Mouse (Mus musculus) bone marrow macrophage, adult 2 months (primary cell): Measurements from ENCODE around the gene Dennd2c. TPM values are rescaled to one million over a fixed set of nuclear protein-coding genes. Genes with fewer than 3 reads are reported as not detected.

Experiments
- H3K27ac ChIP-seq: 2 replicates; pipeline ENCODE4 v1.5.1; 2012; ENCODE audit warnings: low read depth, low read length; ENCODE audit not compliant: insufficient read depth
- H3K4me1 ChIP-seq: 2 replicates; pipeline ENCODE4 v1.6.1; 2012; ENCODE audit warnings: low read length; ENCODE audit not compliant: control insufficient read depth, insufficient read depth
- H3K4me3 ChIP-seq: 2 replicates; pipeline ENCODE4 v1.5.1; 2012; ENCODE audit warnings: mild to moderate bottlenecking, low read length, moderate library complexity; ENCODE audit not compliant: insufficient read depth
- CTCF ChIP-seq: IDR thresholded peaks from 2 replicates; pipeline ENCODE4 v1.5.1; 2012; ENCODE audit warnings: low read depth, mild to moderate bottlenecking, low read length, moderate library complexity
- POLR2A ChIP-seq: IDR thresholded peaks from 2 replicates; pipeline ENCODE4 v1.6.1; 2012; ENCODE audit warnings: mild to moderate bottlenecking, low read depth, low read length, borderline replicate concordance
- polyA plus RNA-seq: library from polyadenylated mRNA; stranded (reverse); fragments of >200 nt; gene quantifications from 2 replicates; pipeline ENCODE4 v1.2.4, GENCODE M21; 2012; ENCODE audit not compliant: missing spikeins, insufficient read depth, insufficient read length

Gene Dennd2c
- polyA plus RNA-seq, 1 experiment, result 6.0 TPM

DNA sequence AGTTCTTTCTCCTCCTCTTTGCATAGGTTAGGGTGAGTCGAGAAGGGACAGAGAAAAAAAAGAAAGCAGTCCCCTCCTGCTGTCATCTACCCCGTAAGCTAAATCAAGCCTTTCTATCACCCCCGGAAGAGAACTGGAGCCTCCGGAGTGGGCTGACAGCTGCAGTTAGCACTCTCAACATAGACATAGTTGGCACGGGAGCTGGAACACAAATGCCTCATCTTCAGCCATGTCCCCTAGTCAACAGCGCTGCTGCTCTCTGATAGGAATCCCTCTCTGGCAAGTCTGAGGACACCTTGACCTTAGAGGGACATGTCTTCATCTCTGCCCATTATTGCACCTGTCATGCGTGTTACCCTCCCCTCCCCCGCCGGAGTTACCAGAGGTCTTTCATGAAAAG is 23.1 kb upstream of the Dennd2c start:
- no peak overlapping the region for H3K4me3 ChIP-seq
- no peaks in the 10 kb centered on the region for H3K4me1 ChIP-seq
- no peak for TF ChIP-seq POLR2A
- TF ChIP-seq CTCF, result no peak
- no peak overlapping the region for H3K27ac ChIP-seq

DNA sequence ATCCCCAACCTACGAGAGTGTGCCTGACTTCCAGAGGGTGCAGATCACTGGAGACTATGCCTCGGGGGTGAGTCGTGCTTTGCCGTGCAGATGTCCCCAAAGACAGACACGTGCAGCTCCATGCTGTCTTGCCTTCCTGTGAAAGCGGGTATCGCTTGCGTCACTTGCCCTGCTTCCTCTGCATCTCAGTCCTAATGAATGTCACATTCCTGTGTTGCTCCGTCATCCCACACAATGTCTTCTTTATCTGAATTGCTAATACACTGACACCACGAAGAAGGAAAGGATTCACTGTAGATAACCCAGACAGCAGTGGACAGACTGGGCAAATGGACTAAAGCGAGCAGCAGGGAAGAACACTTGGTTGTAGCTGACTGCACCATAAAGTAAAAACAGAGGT is 21.4 kb upstream of the Dennd2c start:
- Histone ChIP-seq H3K4me3 (no peak overlapping the region), H3K4me1 (no peaks in the 10 kb centered on the region), H3K27ac (no peak overlapping the region)
- TF ChIP-seq POLR2A (no peak), CTCF (no peak)

DNA sequence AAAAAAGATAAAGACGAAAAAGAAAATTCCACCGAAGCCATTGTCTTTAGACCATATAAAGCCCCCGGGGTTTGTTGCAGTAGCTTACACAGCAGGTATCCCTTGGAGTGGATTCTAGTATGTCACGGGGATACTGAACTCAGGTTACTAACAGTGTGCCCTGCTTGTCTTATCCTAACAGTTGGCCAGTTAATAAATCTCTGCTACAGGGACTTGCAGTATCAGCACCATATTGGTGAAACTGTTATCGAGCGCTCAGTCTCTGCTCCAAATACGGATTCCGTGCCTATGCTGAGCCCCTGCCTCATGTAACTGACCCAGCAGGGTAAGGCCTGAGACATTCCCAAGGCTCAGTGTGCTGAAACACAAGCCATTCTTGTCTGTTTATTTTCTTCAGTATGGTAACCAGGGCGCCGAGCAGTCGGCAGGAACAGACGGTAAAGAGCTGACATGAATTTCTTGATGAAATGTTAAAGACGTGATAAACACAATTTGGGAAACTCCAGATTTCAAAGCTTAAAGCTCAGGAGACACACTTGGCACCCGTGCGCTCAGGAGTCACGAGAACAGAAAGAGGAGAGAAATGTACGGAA is 20.4 kb upstream of the Dennd2c start:
- H3K27ac ChIP-seq, result no peak overlapping the region
- no peaks in the 10 kb centered on the region for H3K4me1 ChIP-seq
- TF ChIP-seq POLR2A, result no peak
- no peak for TF ChIP-seq CTCF
- no peak overlapping the region for H3K4me3 ChIP-seq

DNA sequence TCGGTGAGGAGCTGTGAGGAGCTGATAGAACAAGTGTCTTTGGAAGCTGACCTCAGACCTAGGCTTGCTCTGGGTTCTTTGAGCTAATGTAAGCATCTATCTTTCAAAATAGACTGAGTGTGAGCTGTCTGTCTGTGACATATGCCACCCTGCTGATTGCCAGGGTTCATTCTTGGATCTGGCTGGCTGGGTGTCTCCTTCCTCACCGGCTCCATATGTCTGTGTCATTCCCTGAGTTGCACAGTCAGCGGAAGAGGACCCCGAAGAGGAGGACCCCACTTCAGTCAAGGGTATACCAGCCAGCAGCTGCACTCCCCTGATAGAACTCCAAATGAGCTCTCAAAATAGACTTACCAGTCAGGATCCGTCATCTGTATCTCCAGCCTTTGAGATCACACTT is 19.6 kb upstream of the Dennd2c start:
- TF ChIP-seq POLR2A (no peak), CTCF (no peak)

DNA sequence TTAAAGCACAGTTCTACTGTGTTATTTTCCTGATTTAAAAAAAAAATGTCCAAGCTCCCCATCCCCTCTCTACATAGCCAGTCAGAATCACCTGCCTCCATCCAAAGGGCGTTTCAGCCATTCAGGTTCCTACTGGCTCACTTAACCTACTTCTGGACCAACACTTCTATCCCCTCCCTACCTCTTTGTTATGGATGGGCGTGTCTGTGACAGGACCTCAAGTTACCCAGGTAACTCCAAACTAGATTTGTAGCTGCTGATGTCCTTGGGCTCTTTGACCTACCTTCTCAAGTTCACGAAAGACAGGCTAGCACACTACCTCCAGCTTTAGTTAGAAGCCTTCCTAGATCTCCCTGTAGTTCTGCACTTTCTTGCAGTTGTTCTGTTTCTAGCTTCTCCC is 16.4 kb upstream of the Dennd2c start:
- no peak for TF ChIP-seq CTCF
- no peak for TF ChIP-seq POLR2A
- Histone ChIP-seq H3K4me3 (no peak overlapping the region), H3K27ac (no peak overlapping the region), H3K4me1 (no peaks in the 10 kb centered on the region)

More for the DNA sequence above, 19.6 kb upstream of the Dennd2c start:
- Histone ChIP-seq H3K4me3 (no peak overlapping the region), H3K27ac (no peak overlapping the region), H3K4me1 (no peaks in the 10 kb centered on the region)

DNA sequence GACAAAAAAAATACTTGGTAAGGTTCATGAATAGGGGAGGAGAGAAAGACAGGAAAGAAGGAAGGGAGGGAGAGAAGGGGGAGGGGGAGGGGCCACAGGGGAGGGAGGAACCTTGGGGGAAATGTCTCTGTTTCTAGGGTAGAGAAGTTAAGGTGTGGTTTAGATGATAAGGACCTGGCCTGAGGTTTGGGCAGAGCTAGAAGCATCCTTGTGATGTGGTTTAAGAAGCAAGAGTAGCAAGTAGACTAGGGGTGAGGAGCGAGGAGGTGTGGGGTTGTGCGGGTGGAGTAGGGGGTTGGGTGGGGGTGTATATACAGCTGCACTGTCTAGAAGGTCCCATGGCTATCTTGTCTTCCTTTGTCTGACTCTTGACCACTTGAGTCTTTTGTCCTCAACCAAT is 10.7 kb upstream of the Dennd2c start:
- TF ChIP-seq CTCF (no peak), POLR2A (no peak)
- H3K4me3 ChIP-seq, result no peak overlapping the region
- no peak overlapping the region for H3K27ac ChIP-seq
- no peaks in the 10 kb centered on the region for H3K4me1 ChIP-seq

DNA sequence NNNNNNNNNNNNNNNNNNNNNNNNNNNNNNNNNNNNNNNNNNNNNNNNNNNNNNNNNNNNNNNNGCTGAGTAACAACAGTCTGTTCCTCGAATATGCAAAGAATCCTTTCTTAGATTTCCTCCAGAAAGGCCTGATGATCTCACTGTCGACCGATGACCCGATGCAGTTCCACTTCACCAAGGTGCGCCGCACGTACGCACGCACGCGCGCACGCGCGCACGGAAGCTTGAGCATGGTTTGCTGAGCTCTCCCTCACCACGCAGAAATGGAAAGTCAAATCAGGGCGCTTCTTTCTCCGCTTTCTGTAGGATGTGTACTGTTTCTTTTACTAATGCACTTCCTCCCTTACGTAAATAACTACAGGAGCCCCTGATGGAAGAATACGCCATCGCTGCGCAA is 3.7 kb upstream of the Dennd2c start:
- no peaks in the 10 kb centered on the region for H3K4me1 ChIP-seq
- TF ChIP-seq POLR2A (no peak), CTCF (no peak)
- no peak overlapping the region for H3K4me3 ChIP-seq
- H3K27ac ChIP-seq, result no peak overlapping the region

DNA sequence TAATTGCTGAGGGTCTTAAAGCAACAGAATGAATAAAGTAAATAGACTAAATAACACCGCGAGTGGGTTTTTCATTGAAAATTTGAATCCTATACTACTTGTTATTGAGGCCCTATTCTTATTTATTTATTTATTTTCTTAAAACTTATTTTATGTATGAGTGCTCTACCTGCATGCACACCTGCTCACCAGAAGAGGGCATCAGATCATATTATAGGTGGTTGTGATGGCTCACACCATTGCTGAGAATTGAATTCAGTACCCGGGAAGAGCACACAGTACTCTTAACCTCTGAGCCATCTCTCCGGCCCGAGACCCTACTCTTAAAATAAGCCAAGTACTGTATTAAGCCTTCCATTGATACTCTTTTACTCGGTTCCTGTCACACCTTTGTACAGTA is 2.7 kb upstream of the Dennd2c start:
- H3K27ac ChIP-seq, result no peak overlapping the region
- no peak overlapping the region for H3K4me3 ChIP-seq
- H3K4me1 ChIP-seq, result no peaks in the 10 kb centered on the region
- TF ChIP-seq POLR2A, result no peak
- no peak for TF ChIP-seq CTCF

DNA sequence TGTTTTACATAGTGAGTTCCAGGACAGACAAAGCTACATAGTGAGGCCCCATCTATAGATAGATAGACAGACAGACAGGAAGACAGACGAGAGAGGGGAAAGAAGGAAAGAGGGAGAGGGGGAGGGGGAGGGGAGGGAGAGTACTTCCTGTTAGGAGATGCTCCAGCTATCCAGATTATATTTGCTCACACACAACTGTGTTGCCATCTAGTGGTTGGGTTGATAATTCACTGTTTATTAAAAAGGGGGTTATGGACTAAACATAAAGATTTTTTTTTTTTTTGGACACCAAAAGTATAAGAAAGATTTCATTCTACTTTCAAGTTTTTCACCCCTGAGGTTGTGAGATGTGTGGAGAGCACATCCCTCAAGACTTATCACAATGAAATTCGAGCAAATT is 1.7 kb upstream of the Dennd2c start:
- no peak overlapping the region for H3K4me3 ChIP-seq

DNA sequence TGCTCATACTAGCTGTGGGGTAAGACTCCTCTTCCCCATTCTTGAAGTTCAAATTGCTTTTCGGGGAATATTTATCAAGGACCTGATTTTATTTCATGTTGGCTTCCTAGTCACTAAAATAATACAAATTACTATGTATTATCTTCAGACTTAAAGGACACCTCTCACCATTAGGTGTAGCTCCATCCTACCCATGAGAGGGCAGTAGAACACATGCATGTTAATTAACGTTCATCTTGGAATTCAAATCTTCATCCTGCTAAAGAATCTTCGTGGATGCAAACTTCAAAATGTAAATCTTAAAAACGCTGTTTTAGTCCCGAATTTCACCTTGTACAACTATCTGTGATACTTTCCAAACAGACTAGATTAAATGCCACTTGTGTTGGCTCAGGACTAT is 1.2 kb upstream of the Dennd2c start:
- no peak overlapping the region for H3K27ac ChIP-seq
- no peak overlapping the region for H3K4me3 ChIP-seq
- H3K4me1 ChIP-seq, result no peaks in the 10 kb centered on the region
- TF ChIP-seq POLR2A (no peak), CTCF (no peak)

More for the DNA sequence above, 1.7 kb upstream of the Dennd2c start:
- no peak overlapping the region for H3K27ac ChIP-seq
- TF ChIP-seq POLR2A (no peak), CTCF (no peak)
- no peaks in the 10 kb centered on the region for H3K4me1 ChIP-seq

DNA sequence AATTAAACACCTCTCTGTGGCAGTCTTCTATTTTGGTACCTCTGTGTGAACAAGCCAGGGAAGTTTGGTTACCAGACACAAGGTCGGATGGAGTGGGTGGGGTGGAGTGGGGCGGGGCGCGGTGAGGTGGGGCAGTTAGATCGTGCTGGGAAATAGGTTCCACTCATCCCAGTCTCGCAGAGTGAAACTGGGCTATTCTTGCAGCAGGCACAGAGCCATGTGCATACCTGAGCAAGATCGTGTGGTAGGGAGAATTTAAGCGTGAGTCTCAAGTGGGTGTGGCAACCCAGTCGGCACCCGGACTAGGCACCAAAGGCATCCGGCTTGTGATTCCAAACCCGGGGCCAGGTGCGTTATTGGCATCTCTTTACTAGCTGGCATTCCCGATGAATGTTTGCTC is 495 bp upstream of the Dennd2c start:
- Histone ChIP-seq H3K4me3 (peak overlapping the region; percentile 90), H3K4me1 (no peaks in the 10 kb centered on the region), H3K27ac (no peak overlapping the region)

More for the DNA sequence above, 495 bp upstream of the Dennd2c start:
- TF ChIP-seq POLR2A, result no peak
- TF ChIP-seq CTCF, result no peak
